Mouse (Mus musculus) small intestine, adult 2 months (tissue): ENCODE results near the gene Tmem139.

Source experiments
- CTCF ChIP-seq: fragments of 200-500 bp; IDR thresholded peaks from 2 replicates; pipeline ENCODE4 v1.5.1; 2012; ENCODE audit warnings: low read depth, mild to moderate bottlenecking, control low read depth, inconsistent platforms, low read length, moderate library complexity, mixed read lengths; ENCODE audit not compliant: insufficient replicate concordance, insufficient read length; ENCODE audit errors: extremely low read depth
- POLR2A ChIP-seq: fragments of 200-500 bp; IDR thresholded peaks from 2 replicates; pipeline ENCODE4 v1.6.1; 2012; ENCODE audit warnings: low read depth, mild to moderate bottlenecking, control low read depth, inconsistent platforms, low read length, moderate library complexity

- TF ChIP-seq CTCF (no peak), POLR2A (no peak)
These were observed 3.9 kb downstream of the Tmem139 start for GRCm38 (mm10) chr6:42265391-42266330.
